Mouse (Mus musculus) liver, adult 2 months (tissue): ENCODE data around the gene Nfat5. TPM values are rescaled to one million over a fixed set of nuclear protein-coding genes. Genes with fewer than 3 reads are reported as not detected.
A peak's percentile ranks its signal among the peaks of the same experiment; 100 is the strongest.

Experiments
- DNase-seq: peaks from one replicate; pipeline ENCODE4 v3.0.0-alpha.2; 2011; ENCODE audit warnings: low read depth, low spot score; ENCODE audit errors: extremely low read depth
- H3K27ac ChIP-seq: fragments of 200-500 bp; replicated peaks from 2 replicates; pipeline ENCODE4 v1.5.1; 2012; ENCODE audit warnings: low read depth, mild to moderate bottlenecking, control low read depth, inconsistent platforms, low read length; ENCODE audit not compliant: insufficient read depth
- H3K27me3 ChIP-seq: fragments of 200-500 bp; 2 replicates; pipeline ENCODE4 v1.6.1; 2012; ENCODE audit warnings: mild to moderate bottlenecking, moderate library complexity, low read length, inconsistent platforms; ENCODE audit not compliant: control insufficient read depth, insufficient read depth
- H3K36me3 ChIP-seq: fragments of 200-500 bp; 2 replicates; pipeline ENCODE4 v1.6.1; 2012; ENCODE audit warnings: low read length, inconsistent platforms; ENCODE audit not compliant: control insufficient read depth, insufficient read depth
- H3K4me1 ChIP-seq: fragments of 200-500 bp; 2 replicates; pipeline ENCODE4 v1.6.1; 2011; ENCODE audit warnings: low read length; ENCODE audit not compliant: control insufficient read depth, insufficient read depth
- H3K4me3 ChIP-seq: fragments of 200-500 bp; 2 replicates; pipeline ENCODE4 v1.5.1; 2011; ENCODE audit warnings: low read depth, mild to moderate bottlenecking, control low read depth, low read length, moderate library complexity; ENCODE audit not compliant: insufficient read depth
- H3K79me2 ChIP-seq: fragments of 200-500 bp; 2 replicates; pipeline ENCODE4 v1.6.1; 2012; ENCODE audit warnings: inconsistent platforms, mild to moderate bottlenecking, low read length, moderate library complexity; ENCODE audit not compliant: control insufficient read depth, insufficient read depth
- H3K9ac ChIP-seq: fragments of 200-500 bp; 2 replicates; pipeline ENCODE4 v1.6.1; 2012; ENCODE audit warnings: low read depth, mild to moderate bottlenecking, control low read depth, inconsistent platforms, low read length
- CTCF ChIP-seq: fragments of 200-500 bp; IDR thresholded peaks from 2 replicates; pipeline ENCODE4 v1.5.1; 2011; ENCODE audit warnings: low read depth, low read length, control low read depth
- POLR2A ChIP-seq: fragments of 200-500 bp; IDR thresholded peaks from 2 replicates; pipeline ENCODE4 v1.6.1; 2011; ENCODE audit warnings: low read length, control low read depth; ENCODE audit not compliant: insufficient read depth; ENCODE audit errors: extremely low read depth
- WGBS: fragments of 180-500 bp; shearing (Covaris S2); methylation state at CpG from one replicate; pipeline ENCODE4 v1.1.7; 2018; 5-methylcytosine and 5-hydroxymethylcytosine counted together
- polyA plus RNA-seq: library from polyadenylated mRNA; depleted of rRNA; stranded (reverse); fragments of >200 nt; gene quantifications from 2 replicates; pipeline ENCODE4 v1.2.3, GENCODE M21; 2012
- total RNA-seq: library from RNA; depleted of rRNA; stranded (reverse); fragments of >200 nt; gene quantifications from 2 replicates; pipeline ENCODE4 v1.2.3, GENCODE M21; 2014

Nfat5 gene
- total and polyA plus RNA-seq, 2 experiments = 9.4 to 9.7 TPM

DNA sequence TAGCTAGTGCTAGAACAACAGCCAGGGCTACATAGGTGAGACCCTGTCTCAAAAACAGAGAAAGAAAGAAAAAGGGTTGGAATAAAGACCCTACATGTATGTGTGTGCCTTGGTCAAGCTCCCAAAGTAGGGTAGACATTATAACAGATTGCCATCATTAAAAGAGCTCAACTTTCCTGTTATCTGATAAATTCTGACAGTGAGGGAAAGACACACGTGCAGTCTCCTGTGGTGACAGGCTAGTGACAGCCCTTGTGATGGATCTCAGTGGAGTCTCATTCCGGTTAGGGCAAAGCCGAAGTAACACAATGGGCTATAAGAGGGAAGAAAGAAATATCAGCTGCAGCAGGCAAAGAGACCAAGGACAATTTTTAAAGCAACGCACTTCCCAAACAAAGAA is 110.8 kb downstream of the Nfat5 start:
- Histone ChIP-seq H3K27ac (no peak overlapping the region), H3K9ac (no peak overlapping the region), H3K27me3 (no peaks in the 10 kb centered on the region), H3K4me3 (no peak overlapping the region), H3K36me3 (no peaks in the 10 kb centered on the region), H3K79me2 (no peaks in the 10 kb centered on the region), H3K4me1 (peaks cover 3% of the 10 kb centered on the region; the same call in 1 of the 2 replicates)
- no peak for DNase-seq
- WGBS = 93% methylated on average over 4 of the region's 4 CpGs
- TF ChIP-seq CTCF (no peak), POLR2A (no peak)

- TF ChIP-seq POLR2A (no peak), CTCF (no peak)
- peak; percentile 83 for DNase-seq
- Histone ChIP-seq H3K27ac (no peak overlapping the region), H3K27me3 (no peaks in the 10 kb centered on the region), H3K9ac (no peak overlapping the region), H3K4me3 (no peak overlapping the region), H3K79me2 (no peaks in the 10 kb centered on the region), H3K4me1 (peaks cover 3% of the 10 kb centered on the region; the same call in 1 of the 2 replicates), H3K36me3 (peaks cover 9% of the 10 kb centered on the region)
- WGBS = 37% methylated on average over 3 of the region's 3 CpGs
These were observed 112.7 kb downstream of the Nfat5 start for GRCm38 (mm10) chr8:107405935-107406334.

GRCm38 (mm10) chr8:107411391-107411790 is 118.1 kb downstream of the Nfat5 start:
- H3K79me2 ChIP-seq = no peaks in the 10 kb centered on the region
- H3K4me3 ChIP-seq = no peak overlapping the region
- H3K36me3 ChIP-seq = peaks cover 30% of the 10 kb centered on the region
- TF ChIP-seq CTCF (peak; percentile 37), POLR2A (no peak)
- DNase-seq = peak; percentile 50
- no peak overlapping the region for H3K9ac ChIP-seq
- H3K27ac ChIP-seq = no peak overlapping the region
- H3K27me3 ChIP-seq = no peaks in the 10 kb centered on the region
- no peaks in the 10 kb centered on the region for H3K4me1 ChIP-seq
- 50% methylated on average over 4 of the region's 4 CpGs for WGBS

- no peak for DNase-seq
These were observed 119.3 kb downstream of the Nfat5 start for GRCm38 (mm10) chr8:107412552-107412951.

DNA sequence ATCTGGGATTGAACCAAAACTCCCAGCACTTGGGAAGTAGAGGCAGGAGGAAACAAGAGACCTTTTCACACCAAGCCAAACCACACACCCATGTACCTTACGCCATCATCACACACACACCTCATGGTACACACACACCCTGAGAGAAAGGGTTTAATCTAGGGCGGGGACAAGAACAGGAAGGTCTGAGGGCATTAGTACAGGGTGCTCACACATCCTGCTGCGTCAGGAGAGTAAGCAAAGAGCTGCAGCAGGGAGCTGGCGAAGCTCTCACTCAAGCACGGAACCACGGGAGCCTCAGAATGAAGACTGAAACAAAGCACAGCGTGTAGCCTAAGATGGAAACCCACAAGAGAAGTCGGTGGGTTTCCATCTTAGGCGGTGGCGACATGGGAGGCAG is 120.6 kb downstream of the Nfat5 start:
- TF ChIP-seq CTCF = no peak
- TF ChIP-seq POLR2A = no peak
- DNase-seq = no peak
- Histone ChIP-seq H3K4me1 (no peaks in the 10 kb centered on the region), H3K27me3 (no peaks in the 10 kb centered on the region), H3K79me2 (no peaks in the 10 kb centered on the region), H3K4me3 (no peak overlapping the region), H3K9ac (no peak overlapping the region), H3K27ac (no peak overlapping the region), H3K36me3 (peaks cover 41% of the 10 kb centered on the region)
- WGBS = 90% methylated on average over 10 of the region's 10 CpGs

More at GRCm38 (mm10) chr8:107412552-107412951, 119.3 kb downstream of the Nfat5 start:
- TF ChIP-seq CTCF (no peak), POLR2A (no peak)
- Histone ChIP-seq H3K9ac (no peak overlapping the region), H3K4me1 (no peaks in the 10 kb centered on the region), H3K27me3 (no peaks in the 10 kb centered on the region), H3K4me3 (no peak overlapping the region), H3K36me3 (peaks cover 37% of the 10 kb centered on the region), H3K27ac (no peak overlapping the region), H3K79me2 (no peaks in the 10 kb centered on the region)
- 90% methylated on average over 8 of the region's 8 CpGs for WGBS

DNA sequence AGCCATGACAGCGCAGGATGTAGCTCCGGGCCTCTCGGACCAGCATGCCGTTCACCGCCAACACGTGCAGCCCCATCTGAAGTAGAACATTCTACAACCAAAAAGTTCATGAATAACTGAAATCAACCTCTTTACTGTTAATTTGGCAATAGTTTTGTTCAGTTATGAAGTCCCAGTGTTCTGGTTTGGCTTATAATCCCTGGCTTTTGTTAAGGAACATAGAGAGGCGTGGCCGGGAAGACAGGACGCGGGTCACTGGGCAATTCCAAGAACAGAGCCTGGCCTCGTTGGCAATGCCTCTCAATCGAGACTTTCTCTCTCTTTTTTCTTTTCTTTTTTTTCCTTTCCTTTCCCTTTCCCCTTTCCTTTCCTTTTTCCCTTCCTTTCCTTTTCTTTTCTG is 123.7 kb downstream of the Nfat5 start:
- Histone ChIP-seq H3K4me3 (no peak overlapping the region), H3K9ac (no peak overlapping the region), H3K27me3 (no peaks in the 10 kb centered on the region), H3K36me3 (peaks cover 47% of the 10 kb centered on the region; the same call in 1 of the 2 replicates), H3K27ac (no peak overlapping the region), H3K79me2 (no peaks in the 10 kb centered on the region), H3K4me1 (no peaks in the 10 kb centered on the region)
- no peak for DNase-seq
- WGBS = 89% methylated on average over 12 of the region's 12 CpGs
- TF ChIP-seq CTCF (no peak), POLR2A (no peak)
